Mouse (Mus musculus): Measurements from ENCODE around the gene Harbi1.

Harbi1 gene

DNA sequence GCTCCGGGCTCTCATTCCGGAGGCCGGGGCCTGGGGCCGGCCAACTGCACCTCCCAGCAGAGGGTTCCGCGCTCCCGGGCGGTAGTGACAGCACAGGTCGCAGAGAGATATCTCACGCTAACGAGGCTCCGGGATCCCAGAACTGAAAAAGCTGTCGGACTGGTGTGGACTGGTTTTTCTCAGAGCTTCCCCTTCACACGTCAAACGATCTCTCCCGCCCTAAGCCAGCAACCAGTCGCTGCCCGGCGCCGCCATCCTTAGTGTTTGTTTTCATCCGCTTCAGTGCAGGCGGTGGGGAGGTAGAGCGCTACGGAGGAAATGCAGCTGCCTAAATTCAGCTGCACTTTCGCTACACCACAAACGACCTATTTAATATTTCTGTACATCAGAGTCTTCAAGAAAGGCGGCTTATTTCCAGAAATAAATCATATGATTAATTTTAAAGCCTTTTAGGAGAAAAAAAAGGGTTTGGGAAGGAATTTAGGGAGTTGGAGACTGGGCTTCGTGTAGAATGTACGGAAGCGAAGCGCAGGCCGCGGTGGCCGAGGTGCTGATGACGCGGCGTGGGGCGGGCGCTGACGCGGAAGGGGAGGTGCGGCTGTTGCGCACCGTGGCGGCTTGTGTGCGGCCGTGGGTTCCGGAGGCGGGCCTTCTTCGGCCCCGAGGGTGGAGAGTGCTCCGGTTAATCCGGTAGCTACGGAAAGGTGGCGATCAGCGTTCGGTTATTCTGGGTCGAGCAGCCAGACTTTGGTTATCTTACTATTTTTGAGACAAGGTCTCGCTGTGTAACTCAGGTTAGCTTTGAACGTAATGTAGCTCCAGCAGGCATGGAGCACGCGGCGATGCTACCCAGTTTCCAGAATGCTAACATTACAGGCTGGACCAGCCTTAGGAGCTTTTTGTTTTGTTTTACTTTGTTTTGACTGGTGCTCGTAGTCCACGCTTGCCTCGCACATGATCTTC is at the start of gene Harbi1, which contains the start of gene Atg13:
Gene Harbi1, plus strand, starts transcription at position 581 of the 963 bp plus-strand sequence.
Gene Atg13, minus strand, starts transcription at position 305 of the 963 bp plus-strand sequence.
- Histone ChIP-seq H3K4me3 (replicated peaks; ENCODE audit: low read length) (peak within 1 kb of the TSS; percentile 100), H3K27me3 (ENCODE audit: insufficient read depth, low read length) (no peaks in the 10 kb centered on the region), H3K4me1 (replicated peaks; ENCODE audit: low read depth, low read length) (peaks cover 61% of the 10 kb centered on the region), H3K36me3 (ENCODE audit: insufficient read depth, low read length) (peaks cover 30% of the 10 kb centered on the region), H3K9me3 (ENCODE audit: low read length) (no peaks in the 10 kb centered on the region)
- no peak for TF ChIP-seq NANOG (IDR thresholded peaks at IDR 0.05; ENCODE audit: borderline replicate concordance, low read length)
- no peak for TF ChIP-seq CTCF (conservative IDR thresholded peaks at IDR 0.05; ENCODE audit: low read length)
- no peak for TF ChIP-seq POU5F1 (IDR thresholded peaks at IDR 0.05; ENCODE audit: borderline replicate concordance, low read length)

GRCm38 (mm10) chr2:91660981-91661380 is 49.7 kb upstream of the Harbi1 start:
- Histone ChIP-seq H3K4me1 (replicated peaks; ENCODE audit: low read depth, low read length) (peaks cover 18% of the 10 kb centered on the region), H3K9me3 (ENCODE audit: low read length) (no peaks in the 10 kb centered on the region), H3K36me3 (ENCODE audit: insufficient read depth, low read length) (peaks cover 71% of the 10 kb centered on the region), H3K27me3 (ENCODE audit: insufficient read depth, low read length) (no peaks in the 10 kb centered on the region), H3K4me3 (replicated peaks; ENCODE audit: low read length) (no peak overlapping the region)
- TF ChIP-seq CTCF (conservative IDR thresholded peaks at IDR 0.05; ENCODE audit: low read length) (no peak), NANOG (IDR thresholded peaks at IDR 0.05; ENCODE audit: borderline replicate concordance, low read length) (no peak), POU5F1 (IDR thresholded peaks at IDR 0.05; ENCODE audit: borderline replicate concordance, low read length) (no peak)

GRCm38 (mm10) chr2:91664780-91665179 is 45.9 kb upstream of the Harbi1 start:
- Histone ChIP-seq H3K36me3 (ENCODE audit: insufficient read depth, low read length) (peaks cover 56% of the 10 kb centered on the region), H3K4me3 (replicated peaks; ENCODE audit: low read length) (no peak overlapping the region), H3K4me1 (replicated peaks; ENCODE audit: low read depth, low read length) (peaks cover 30% of the 10 kb centered on the region), H3K9me3 (ENCODE audit: low read length) (no peaks in the 10 kb centered on the region), H3K27me3 (ENCODE audit: insufficient read depth, low read length) (no peaks in the 10 kb centered on the region)
- TF ChIP-seq NANOG (IDR thresholded peaks at IDR 0.05; ENCODE audit: borderline replicate concordance, low read length) (no peak), POU5F1 (IDR thresholded peaks at IDR 0.05; ENCODE audit: borderline replicate concordance, low read length) (no peak), CTCF (conservative IDR thresholded peaks at IDR 0.05; ENCODE audit: low read length) (no peak)

GRCm38 (mm10) chr2:91666386-91666910 is 44.2 kb upstream of the Harbi1 start:
- peaks cover 65% of the 10 kb centered on the region for H3K36me3 ChIP-seq (ENCODE audit: insufficient read depth, low read length)
- TF ChIP-seq CTCF (conservative IDR thresholded peaks at IDR 0.05; ENCODE audit: low read length): no peak
- no peaks in the 10 kb centered on the region for H3K27me3 ChIP-seq (ENCODE audit: insufficient read depth, low read length)
- no peaks in the 10 kb centered on the region for H3K9me3 ChIP-seq (ENCODE audit: low read length)
- H3K4me1 ChIP-seq (replicated peaks; ENCODE audit: low read depth, low read length): peaks cover 30% of the 10 kb centered on the region
- H3K4me3 ChIP-seq (replicated peaks; ENCODE audit: low read length): no peak overlapping the region

DNA sequence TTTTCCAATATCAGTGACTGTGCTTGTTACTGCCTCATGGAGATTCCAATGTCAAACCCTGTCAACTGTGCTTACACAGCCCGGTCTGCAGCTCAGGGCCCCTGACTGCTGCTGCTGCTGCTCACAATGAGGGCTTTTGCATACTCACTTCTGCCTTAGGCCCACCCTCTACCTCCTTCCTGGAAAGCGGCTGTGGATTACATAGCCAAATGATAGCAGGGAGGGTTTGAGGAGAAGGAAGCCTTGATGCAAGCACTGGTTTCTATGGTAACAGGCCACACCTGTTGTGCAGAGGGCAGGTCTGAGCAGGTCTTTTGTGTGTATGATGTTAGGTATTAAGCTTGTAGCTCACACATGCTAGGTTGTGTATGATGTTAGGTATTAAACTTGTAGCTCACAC is 42.9 kb upstream of the Harbi1 start:
- Histone ChIP-seq H3K36me3 (ENCODE audit: insufficient read depth, low read length) (peaks cover 69% of the 10 kb centered on the region), H3K9me3 (ENCODE audit: low read length) (no peaks in the 10 kb centered on the region), H3K27me3 (ENCODE audit: insufficient read depth, low read length) (no peaks in the 10 kb centered on the region), H3K4me3 (replicated peaks; ENCODE audit: low read length) (no peak overlapping the region), H3K4me1 (replicated peaks; ENCODE audit: low read depth, low read length) (peaks cover 36% of the 10 kb centered on the region)
- TF ChIP-seq POU5F1 (IDR thresholded peaks at IDR 0.05; ENCODE audit: borderline replicate concordance, low read length): no peak
- TF ChIP-seq NANOG (IDR thresholded peaks at IDR 0.05; ENCODE audit: borderline replicate concordance, low read length): no peak

GRCm38 (mm10) chr2:91669326-91669725 is 41.3 kb upstream of the Harbi1 start:
- peaks cover 67% of the 10 kb centered on the region for H3K36me3 ChIP-seq (ENCODE audit: insufficient read depth, low read length)
- no peaks in the 10 kb centered on the region for H3K9me3 ChIP-seq (ENCODE audit: low read length)
- no peak overlapping the region for H3K4me3 ChIP-seq (replicated peaks; ENCODE audit: low read length)
- TF ChIP-seq POU5F1 (IDR thresholded peaks at IDR 0.05; ENCODE audit: borderline replicate concordance, low read length): no peak
- peaks cover 51% of the 10 kb centered on the region for H3K4me1 ChIP-seq (replicated peaks; ENCODE audit: low read depth, low read length)
- H3K27me3 ChIP-seq (ENCODE audit: insufficient read depth, low read length): no peaks in the 10 kb centered on the region

- peaks cover 70% of the 10 kb centered on the region for H3K36me3 ChIP-seq (ENCODE audit: insufficient read depth, low read length)
- no peaks in the 10 kb centered on the region for H3K9me3 ChIP-seq (ENCODE audit: low read length)
- H3K4me3 ChIP-seq (replicated peaks; ENCODE audit: low read length): no peak overlapping the region
- H3K27me3 ChIP-seq (ENCODE audit: insufficient read depth, low read length): no peaks in the 10 kb centered on the region
- no peak for TF ChIP-seq NANOG (IDR thresholded peaks at IDR 0.05; ENCODE audit: borderline replicate concordance, low read length)
- no peak for TF ChIP-seq POU5F1 (IDR thresholded peaks at IDR 0.05; ENCODE audit: borderline replicate concordance, low read length)
- peaks cover 59% of the 10 kb centered on the region for H3K4me1 ChIP-seq (replicated peaks; ENCODE audit: low read depth, low read length)
Measured at GRCm38 (mm10) chr2:91670038-91670437, 40.6 kb upstream of the Harbi1 start.

DNA sequence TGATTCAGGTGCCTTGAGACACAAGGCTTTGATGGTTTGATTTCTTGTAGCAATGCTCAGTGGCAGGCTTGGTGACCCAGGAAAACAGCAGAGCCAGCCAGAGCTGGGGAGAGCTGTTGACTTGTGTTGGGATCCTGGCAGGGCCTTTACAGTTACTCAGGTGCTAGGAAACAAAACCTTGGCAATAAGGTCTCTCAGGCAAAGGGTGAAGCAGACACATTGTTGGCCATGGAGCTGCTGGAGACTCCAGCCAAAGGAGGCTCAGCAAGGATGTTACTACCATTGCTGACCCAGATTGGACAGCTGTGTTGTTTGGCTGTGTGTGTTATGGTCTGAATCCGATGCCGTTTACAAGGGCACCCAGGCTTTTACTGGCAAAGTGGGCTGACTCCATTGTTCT is 37.1 kb upstream of the Harbi1 start:
- H3K36me3 ChIP-seq (ENCODE audit: insufficient read depth, low read length): peaks cover 97% of the 10 kb centered on the region
- H3K9me3 ChIP-seq (ENCODE audit: low read length): no peaks in the 10 kb centered on the region
- TF ChIP-seq CTCF (conservative IDR thresholded peaks at IDR 0.05; ENCODE audit: low read length) (no peak), POU5F1 (IDR thresholded peaks at IDR 0.05; ENCODE audit: borderline replicate concordance, low read length) (no peak)
- no peak overlapping the region for H3K4me3 ChIP-seq (replicated peaks; ENCODE audit: low read length)
- peaks cover 42% of the 10 kb centered on the region for H3K4me1 ChIP-seq (replicated peaks; ENCODE audit: low read depth, low read length)
- no peaks in the 10 kb centered on the region for H3K27me3 ChIP-seq (ENCODE audit: insufficient read depth, low read length)

GRCm38 (mm10) chr2:91674895-91675294 is 35.8 kb upstream of the Harbi1 start:
- H3K9me3 ChIP-seq (ENCODE audit: low read length): no peaks in the 10 kb centered on the region
- peaks cover 97% of the 10 kb centered on the region for H3K36me3 ChIP-seq (ENCODE audit: insufficient read depth, low read length)
- no peak overlapping the region for H3K4me3 ChIP-seq (replicated peaks; ENCODE audit: low read length)
- TF ChIP-seq NANOG (IDR thresholded peaks at IDR 0.05; ENCODE audit: borderline replicate concordance, low read length) (no peak), POU5F1 (IDR thresholded peaks at IDR 0.05; ENCODE audit: borderline replicate concordance, low read length) (no peak), CTCF (conservative IDR thresholded peaks at IDR 0.05; ENCODE audit: low read length) (no peak)
- no peaks in the 10 kb centered on the region for H3K27me3 ChIP-seq (ENCODE audit: insufficient read depth, low read length)
- H3K4me1 ChIP-seq (replicated peaks; ENCODE audit: low read depth, low read length): peaks cover 33% of the 10 kb centered on the region

Data from E14TG2a.4 (cell line).